Mouse (Mus musculus): ENCODE measurements around the gene Tespa1. TPM values are rescaled to one million over a fixed set of nuclear protein-coding genes. Genes with fewer than 3 reads are reported as not detected.

Tespa1 gene
- polyA plus RNA-seq, 1 experiment from 2014 or later, result 0.21 TPM

Other genes starting within 250 kb of the Tespa1 start
- gene Olfr823, start 207.5 kb upstream of the Tespa1 start, polyA plus RNA-seq (2014; fragmentation: Nextera tagmentation; extraction: Ambion mirVana), result not detected in 2 replicates
- gene Olfr824, start 192.9 kb upstream of the Tespa1 start, polyA plus RNA-seq (2014; fragmentation: Nextera tagmentation; extraction: Ambion mirVana), result not detected in 2 replicates
- gene Olfr825, start 156.1 kb upstream of the Tespa1 start, polyA plus RNA-seq (2014; fragmentation: Nextera tagmentation; extraction: Ambion mirVana), result not detected in 2 replicates
- not detected in 2 replicates for gene Olfr826, start 138.7 kb upstream of the Tespa1 start, polyA plus RNA-seq (2014; fragmentation: Nextera tagmentation; extraction: Ambion mirVana)
- 0.27 TPM in 1 of 2 replicates, not detected in the other for gene Olfr827, start 108.5 kb upstream of the Tespa1 start, polyA plus RNA-seq (2014; fragmentation: Nextera tagmentation; extraction: Ambion mirVana)
- 4.8 and 5.7 TPM in 2 replicates for gene Neurod4, start 42.6 kb upstream of the Tespa1 start, polyA plus RNA-seq (2014; fragmentation: Nextera tagmentation; extraction: Ambion mirVana)
- gene Vmn2r84, start 71.5 kb downstream of the Tespa1 start, polyA plus RNA-seq (2014; fragmentation: Nextera tagmentation; extraction: Ambion mirVana), result not detected in 2 replicates
- gene Vmn2r85, start 106.8 kb downstream of the Tespa1 start, polyA plus RNA-seq (2014; fragmentation: Nextera tagmentation; extraction: Ambion mirVana), result not detected in 2 replicates
- gene Vmn2r86, start 133.2 kb downstream of the Tespa1 start, polyA plus RNA-seq (2014; fragmentation: Nextera tagmentation; extraction: Ambion mirVana), result 0.03 TPM in 1 of 2 replicates, not detected in the other
- not detected in 2 replicates for gene Vmn2r87, start 174.5 kb downstream of the Tespa1 start, polyA plus RNA-seq (2014; fragmentation: Nextera tagmentation; extraction: Ambion mirVana)

Measured in embryonic facial prominence, embryonic 11.5 days (tissue).